Mouse (Mus musculus) lung, adult 2 months (tissue): ENCODE results near the gene Borcs7.

Experiments
- CTCF ChIP-seq: fragments of 200-500 bp; IDR thresholded peaks from 2 replicates; pipeline ENCODE4 v1.5.1; 2011; ENCODE audit warnings: mild to moderate bottlenecking, low read length, control low read depth; ENCODE audit not compliant: insufficient read depth
- POLR2A ChIP-seq: fragments of 200-500 bp; IDR thresholded peaks from 2 replicates; pipeline ENCODE4 v1.6.1; 2011; ENCODE audit warnings: low read depth, mild to moderate bottlenecking, control low read depth, low read length, borderline replicate concordance; ENCODE audit errors: extremely low read depth

- TF ChIP-seq CTCF (no peak), POLR2A (no peak)
Measured at GRCm38 (mm10) chr19:46696482-46696881, 6.8 kb downstream of the Borcs7 start.
